Comparison of ENCODE assay signal across 25 mouse cellular contexts in genomic region chr10:21740256-21740655, GRCm38 (mm10).
DNase-seq lines count a peak whose midpoint lies in the region; ATAC-seq lines count a peak whose summit lies in the region.
"Had no signal": no experiment of that assay in that cellular context is flagged by ENCODE, and none has a peak within 500 bp of the region (broad histone marks: within the 10 kb centered on the region; RNA-seq: fewer than 3 reads in every experiment).

No protein-coding gene starts in this region.

- ATAC-seq in forebrain, embryonic 16.5 days: no peak
- ATAC-seq: activated CD4-positive, CD25-positive, alpha-beta regulatory T cell, adult 4 months; CD4-positive, CD25-positive, alpha-beta regulatory T cell, adult 4 months; forebrain, embryonic 14.5 days; hindbrain, postnatal 0 days; inflammation-experienced regulatory T-cells, adult 6 months; intestine, embryonic 16.5 days had no signal

- no peak overlapping the region for H3K4me2 ChIP-seq in forebrain, embryonic 16.5 days (ENCODE audit: low read length)
- H3K4me2 ChIP-seq: embryonic facial prominence, embryonic 12.5 days; heart, embryonic 13.5 days; hindbrain, embryonic 14.5 days had no signal

- H3K27me3 ChIP-seq in forebrain, embryonic 16.5 days (replicated peaks; ENCODE audit: control insufficient read depth, insufficient read depth, low read length): no peaks in the 10 kb centered on the region
- H3K27me3 ChIP-seq: embryonic facial prominence, embryonic 12.5 days; heart, embryonic 13.5 days had no signal

- peak; percentile 69 for DNase-seq in heart, adult 11 months
- no peak for DNase-seq in heart, adult 8-10 months (ENCODE audit: low spot score)
- peak; percentile 70 for DNase-seq in Muller cell, postnatal 12 days (ENCODE audit: inconsistent ontology term)
- DNase-seq in retina, embryonic 14.5 days (ENCODE audit: low spot score): peak; percentile 37
- no peak for DNase-seq in T-cell, adult 2 months (ENCODE audit: low spot score)
- DNase-seq: adrenal gland, adult 8-10 months; adrenal gland, postnatal 25 days; cerebellum, adult 18-20 months; cerebellum, adult 9-10 months; cerebellum, postnatal 14 days; gastrocnemius, postnatal 10 days; heart, postnatal 14 days; heart, postnatal 4 days; kidney, adult 18-20 months had no signal

- WGBS in forebrain, embryonic 16.5 days: 7% methylated on average over 5 of the region's 5 CpGs

- H3K9ac ChIP-seq in forebrain, embryonic 16.5 days (replicated peaks; ENCODE audit: low read depth, low read length): no peak overlapping the region
- H3K9ac ChIP-seq: embryonic facial prominence, embryonic 12.5 days; heart, embryonic 13.5 days; hindbrain, embryonic 14.5 days had no signal

- H3K27ac ChIP-seq in forebrain, embryonic 16.5 days (ENCODE audit: low read length): no peak overlapping the region
- H3K27ac ChIP-seq: embryonic facial prominence, embryonic 12.5 days; heart, embryonic 10.5 days; heart, embryonic 13.5 days; hindbrain, embryonic 14.5 days; hindbrain, postnatal 0 days had no signal

- H3K4me3 ChIP-seq in forebrain, embryonic 16.5 days (replicated peaks; ENCODE audit: low read length): no peak overlapping the region
- H3K4me3 ChIP-seq: embryonic facial prominence, embryonic 12.5 days; heart, embryonic 10.5 days; heart, embryonic 13.5 days had no signal

- H3K9me3 ChIP-seq in forebrain, embryonic 16.5 days (ENCODE audit: control insufficient read depth, low read length): no peaks in the 10 kb centered on the region
- H3K9me3 ChIP-seq: embryonic facial prominence, embryonic 12.5 days; heart, embryonic 10.5 days; heart, embryonic 13.5 days had no signal

- H3K4me1 ChIP-seq in forebrain, embryonic 16.5 days (replicated peaks; ENCODE audit: control insufficient read depth, insufficient read depth, low read length): no peaks in the 10 kb centered on the region
- H3K4me1 ChIP-seq: heart, embryonic 10.5 days had no signal

- no peaks in the 10 kb centered on the region for H3K36me3 ChIP-seq in forebrain, embryonic 16.5 days (ENCODE audit: control insufficient read depth, insufficient read depth)
- H3K36me3 ChIP-seq: embryonic facial prominence, embryonic 12.5 days; heart, embryonic 10.5 days; heart, embryonic 13.5 days had no signal

Comparison
In these comparisons a context has a peak if more than half of its experiments do, and no peak if none do; other contexts are left out.
1. DNase-seq: peak in heart, adult 11 months (single experiment), Muller cell, postnatal 12 days (single experiment) and retina, embryonic 14.5 days (single experiment); none in heart, adult 8-10 months (single experiment) and T-cell, adult 2 months (single experiment).